Comparison of ENCODE assay signal across 15 mouse cellular contexts in the genomic region with DNA sequence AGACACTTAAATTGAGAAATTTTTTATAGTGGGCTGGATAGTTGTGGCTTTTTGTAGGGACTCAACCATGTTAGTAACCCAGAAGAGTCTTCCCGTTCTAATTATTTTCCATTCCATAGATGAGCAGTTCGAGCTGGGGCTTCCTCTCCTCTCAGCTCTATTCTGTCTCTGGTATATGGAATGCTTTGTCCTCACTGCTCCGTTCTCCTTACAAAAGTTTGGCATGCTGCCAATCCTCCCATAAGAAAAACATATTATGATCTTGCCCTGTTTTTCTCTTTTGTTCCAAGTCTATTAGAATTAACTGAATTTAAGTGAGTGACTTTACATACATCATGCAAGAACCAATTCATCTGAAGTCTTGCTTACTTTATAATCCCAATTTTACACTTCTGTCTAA.
"Had no signal": no experiment of that assay in that cellular context is flagged by ENCODE, and none has a peak within 500 bp of the region (broad histone marks: within the 10 kb centered on the region; RNA-seq: fewer than 3 reads in every experiment).

No protein-coding gene starts in this region.

- H3K9ac ChIP-seq: limb, embryonic 13.5 days; liver, embryonic 12.5 days; liver, embryonic 15.5 days; midbrain, embryonic 13.5 days had no signal

- H3K4me1 ChIP-seq: limb, embryonic 10.5 days; limb, embryonic 13.5 days; midbrain, embryonic 13.5 days had no signal

- H3K27me3 ChIP-seq: limb, embryonic 13.5 days; liver, embryonic 12.5 days; liver, embryonic 15.5 days; midbrain, embryonic 13.5 days had no signal

- DNase-seq: kidney, adult 8-10 months; kidney, postnatal 25 days; layer of hippocampus, adult 9-11 months; liver; lung, adult 18-20 months; thymus, adult 2 months; thymus, postnatal 14 days; thymus, postnatal 4 days had no signal

- H3K9me3 ChIP-seq: limb, embryonic 10.5 days; limb, embryonic 13.5 days; liver, embryonic 12.5 days; liver, embryonic 15.5 days had no signal

- H3K4me3 ChIP-seq: layer of hippocampus, adult 2 months; limb, embryonic 10.5 days; limb, embryonic 13.5 days; liver, embryonic 12.5 days; liver, embryonic 15.5 days; midbrain, embryonic 13.5 days had no signal

- ATAC-seq: liver, embryonic 12.5 days; midbrain, embryonic 13.5 days had no signal

- H3K4me2 ChIP-seq: limb, embryonic 13.5 days; liver, embryonic 12.5 days; liver, embryonic 15.5 days; midbrain, embryonic 13.5 days had no signal

- H3K27ac ChIP-seq: layer of hippocampus, adult 2 months; limb, embryonic 10.5 days; limb, embryonic 13.5 days; liver, embryonic 12.5 days; liver, embryonic 15.5 days; macrophage; midbrain, embryonic 13.5 days had no signal

- H3K36me3 ChIP-seq: limb, embryonic 10.5 days; limb, embryonic 13.5 days; liver, embryonic 12.5 days; liver, embryonic 15.5 days; midbrain, embryonic 13.5 days had no signal
